Mouse (Mus musculus) kidney, adult 2 months (tissue): ENCODE data around the gene Mybbp1a.

Experiments used
- CTCF ChIP-seq: fragments of 200-500 bp; conservative IDR thresholded peaks from 2 replicates; pipeline ENCODE4 v1.5.1; 2011; ENCODE audit warnings: low read depth, mild to moderate bottlenecking, control low read depth, low read length, moderate library complexity, mixed read lengths; ENCODE audit not compliant: insufficient read depth, insufficient read length
- POLR2A ChIP-seq: fragments of 200-500 bp; IDR thresholded peaks from one replicate; pipeline ENCODE4 v1.6.1; 2011; ENCODE audit warnings: low read depth, low read length, control low read depth

DNA sequence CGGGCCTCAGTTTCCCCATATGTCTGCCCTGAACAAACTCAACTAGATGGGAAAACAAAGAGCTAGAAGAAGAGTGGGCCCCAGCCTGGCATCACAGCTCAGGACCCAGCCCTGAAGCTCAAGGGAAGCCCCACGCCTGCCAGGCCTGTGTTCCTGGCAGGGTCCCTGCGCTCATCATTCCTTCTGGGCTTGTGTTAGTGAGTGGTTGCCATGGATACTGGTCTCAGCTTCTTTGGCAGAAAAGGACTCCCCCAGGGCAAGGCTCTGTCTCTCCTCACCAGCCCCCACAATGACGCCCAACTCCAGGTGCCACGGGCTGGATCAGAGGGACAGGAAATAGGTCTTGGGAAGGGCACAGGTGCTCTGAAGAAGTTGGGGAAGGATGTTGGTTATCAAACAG lies 44.0 kb downstream of the Mybbp1a start:
- TF ChIP-seq POLR2A (no peak), CTCF (no peak)
